Mouse (Mus musculus) limb, embryonic 11.5 days (tissue): ENCODE results near the gene Hoxd8. TPM values are rescaled to one million over a fixed set of nuclear protein-coding genes. Genes with fewer than 3 reads are reported as not detected.

ENCODE experiments used
- ATAC-seq: fragments of 200-750 bp; cut with Nextera tagmentation; 2 replicates; pipeline ENCODE4 v1.8.0; 2017; ENCODE audit warnings: low read depth; ENCODE audit not compliant: insufficient number of reproducible peaks, low FRiP score, low TSS enrichment
- DNase-seq: peaks from one replicate; pipeline ENCODE4 v3.0.0-alpha.2; 2015; ENCODE audit warnings: low spot score
- H3K27ac ChIP-seq: fragments of 300-500 bp; sonication (generic); replicated peaks from 2 replicates; pipeline ENCODE4 v1.5.1; 2014; ENCODE audit warnings: low read depth, mild to moderate bottlenecking, low read length
- H3K27me3 ChIP-seq: fragments of 300-500 bp; sonication (generic); 2 replicates; pipeline ENCODE4 v1.6.1; 2014; ENCODE audit warnings: mild to moderate bottlenecking, low read length, mixed read lengths; ENCODE audit not compliant: control insufficient read depth, insufficient read depth
- H3K36me3 ChIP-seq: fragments of 300-500 bp; sonication (generic); 2 replicates; pipeline ENCODE4 v1.6.1; 2014; ENCODE audit warnings: mild to moderate bottlenecking, low read length, moderate library complexity, mixed read lengths; ENCODE audit not compliant: control insufficient read depth, insufficient read depth
- H3K4me1 ChIP-seq: fragments of 300-500 bp; sonication (generic); 2 replicates; pipeline ENCODE4 v1.6.1; 2014; ENCODE audit warnings: low read length, mixed read lengths; ENCODE audit not compliant: control insufficient read depth, insufficient read depth
- H3K4me2 ChIP-seq: fragments of 300-500 bp; sonication (generic); 2 replicates; pipeline ENCODE4 v1.6.1; 2014; ENCODE audit warnings: low read depth, mild to moderate bottlenecking, moderate library complexity; ENCODE audit not compliant: severe bottlenecking
- H3K4me3 ChIP-seq: fragments of 300-500 bp; sonication (generic); 2 replicates; pipeline ENCODE4 v1.5.1; 2014; ENCODE audit warnings: low read depth, low read length
- H3K9ac ChIP-seq: fragments of 300-500 bp; sonication (generic); 2 replicates; pipeline ENCODE4 v1.6.1; 2014; ENCODE audit warnings: mild to moderate bottlenecking, low read length
- H3K9me3 ChIP-seq: fragments of 300-500 bp; sonication (generic); 2 replicates; pipeline ENCODE4 v1.6.1; 2016; ENCODE audit warnings: low read length; ENCODE audit not compliant: control insufficient read depth
- WGBS: fragments of 180-500 bp; shearing (Covaris S2); extraction: QIAGEN DNeasy Blood & Tissue Kit; methylation state at CpG from one replicate; pipeline ENCODE4 v1.1.7; 2014; 5-methylcytosine and 5-hydroxymethylcytosine counted together
- polyA plus RNA-seq: library from polyadenylated mRNA; unstranded; fragments of >200 nt; fragmentation: Nextera tagmentation; extraction: Ambion mirVana; gene quantifications from 2 replicates; pipeline ENCODE4 v1.2.1, GENCODE M21; 2014

Gene Hoxd8
- polyA plus RNA-seq, 1 experiment from 2014 or later, result 13.1 TPM

- Histone ChIP-seq H3K36me3 (no peaks in the 10 kb centered on the region), H3K27ac (peak within 1 kb of the TSS; percentile 84), H3K27me3 (peaks cover 51% of the 10 kb centered on the region), H3K9ac (peak within 1 kb of the TSS; percentile 90), H3K4me1 (peaks cover 7% of the 10 kb centered on the region; the same call in 1 of the 2 replicates), H3K4me3 (peak within 1 kb of the TSS; percentile 63), H3K4me2 (peak within 1 kb of the TSS; percentile 88), H3K9me3 (no peaks in the 10 kb centered on the region)
- under 1% methylated on average over 35 of the region's 51 CpGs for WGBS
- peak; percentile 80 for DNase-seq
- ATAC-seq, result peak; percentile 78
Measured at GRCm38 (mm10) chr2:74667842-74668357, 36.5 kb upstream of the Hoxd8 start, which contains the start of gene Hoxd13. Hoxd13 (plus strand) TSS chr2:74668310.

- peaks cover 45% of the 10 kb centered on the region for H3K27me3 ChIP-seq
- peak; percentile 23; the same call in 1 of the 2 replicates for ATAC-seq
- DNase-seq, result no peak
- H3K9me3 ChIP-seq, result no peaks in the 10 kb centered on the region
- WGBS, result under 1% methylated on average over 62 of the region's 74 CpGs
- peak overlapping the region; percentile 63 for H3K4me3 ChIP-seq
- H3K9ac ChIP-seq, result peak overlapping the region; percentile 90
- H3K4me2 ChIP-seq, result peak overlapping the region; percentile 88
- H3K36me3 ChIP-seq, result no peaks in the 10 kb centered on the region
- H3K27ac ChIP-seq, result peak overlapping the region; percentile 84
- H3K4me1 ChIP-seq, result peaks cover 7% of the 10 kb centered on the region; the same call in 1 of the 2 replicates
Measured at GRCm38 (mm10) chr2:74668370-74669229, 35.8 kb upstream of the Hoxd8 start.

DNA sequence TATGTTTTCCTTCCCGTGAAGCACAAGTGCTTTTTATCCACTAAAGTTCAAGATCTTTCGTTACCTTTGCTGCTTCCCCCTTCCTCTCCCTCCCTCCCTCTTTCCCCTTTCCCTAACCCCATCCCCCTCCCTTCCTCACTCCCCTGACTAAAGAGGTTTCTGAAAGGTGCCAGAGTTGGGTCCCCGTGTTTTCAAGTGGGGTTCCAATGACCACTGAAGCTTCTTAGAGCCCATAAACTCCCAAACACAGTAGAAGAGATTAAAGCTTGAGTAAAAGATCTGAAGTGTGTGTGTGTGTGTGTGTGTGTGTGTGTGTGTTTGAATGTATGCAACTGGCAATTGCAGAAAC is 35.2 kb upstream of the Hoxd8 start:
- peak overlapping the region; percentile 84 for H3K27ac ChIP-seq
- DNase-seq, result peak; percentile 42
- ATAC-seq, result no peak
- H3K4me2 ChIP-seq, result peak overlapping the region; percentile 88
- peak overlapping the region; percentile 90 for H3K9ac ChIP-seq
- peaks cover 44% of the 10 kb centered on the region for H3K27me3 ChIP-seq
- no peaks in the 10 kb centered on the region for H3K9me3 ChIP-seq
- WGBS, result 0% methylated on average over 3 of the region's 3 CpGs
- peak overlapping the region; percentile 63 for H3K4me3 ChIP-seq
- H3K36me3 ChIP-seq, result no peaks in the 10 kb centered on the region
- H3K4me1 ChIP-seq, result peaks cover 13% of the 10 kb centered on the region; the same call in 1 of the 2 replicates

- peaks cover 17% of the 10 kb centered on the region for H3K4me1 ChIP-seq
- H3K4me3 ChIP-seq, result peak overlapping the region; percentile 63
- H3K36me3 ChIP-seq, result no peaks in the 10 kb centered on the region
- peak; percentile 62 for DNase-seq
- under 1% methylated on average over 14 of the region's 14 CpGs for WGBS
- H3K9ac ChIP-seq, result peak overlapping the region; percentile 90
- 0 out of 2 replicates have a peak overlapping the region, but pooled peaks have one; percentile 5 for H3K27ac ChIP-seq
- ATAC-seq, result no peak
- H3K4me2 ChIP-seq, result peak overlapping the region; percentile 88
- H3K9me3 ChIP-seq, result no peaks in the 10 kb centered on the region
- peaks cover 44% of the 10 kb centered on the region for H3K27me3 ChIP-seq
Measured at GRCm38 (mm10) chr2:74669650-74670235, 34.7 kb upstream of the Hoxd8 start.

GRCm38 (mm10) chr2:74670632-74671188 is 33.7 kb upstream of the Hoxd8 start:
- H3K27ac ChIP-seq, result no peak overlapping the region

GRCm38 (mm10) chr2:74671847-74672246 is 32.6 kb upstream of the Hoxd8 start:
- 0 out of 2 replicates have a peak overlapping the region, but pooled peaks have one; percentile 74 for H3K27ac ChIP-seq
- no peaks in the 10 kb centered on the region for H3K9me3 ChIP-seq
- H3K4me1 ChIP-seq, result peaks cover 18% of the 10 kb centered on the region
- under 1% methylated on average over 5 of the region's 5 CpGs for WGBS
- peak overlapping the region; percentile 28 for H3K4me3 ChIP-seq
- DNase-seq (peak; percentile 40), ATAC-seq (no peak)
- peaks cover 36% of the 10 kb centered on the region for H3K27me3 ChIP-seq
- H3K4me2 ChIP-seq, result peak overlapping the region; percentile 47
- peak overlapping the region; percentile 55 for H3K9ac ChIP-seq
- no peaks in the 10 kb centered on the region for H3K36me3 ChIP-seq

More at GRCm38 (mm10) chr2:74670632-74671188, 33.7 kb upstream of the Hoxd8 start:
- Histone ChIP-seq H3K4me1 (peaks cover 18% of the 10 kb centered on the region), H3K4me2 (peak overlapping the region; percentile 47), H3K27me3 (peaks cover 43% of the 10 kb centered on the region), H3K4me3 (peak overlapping the region; percentile 63), H3K36me3 (no peaks in the 10 kb centered on the region), H3K9ac (peak overlapping the region; percentile 50), H3K9me3 (no peaks in the 10 kb centered on the region)
- WGBS, result 3% methylated on average over 3 of the region's 3 CpGs
- ATAC-seq (no peak), DNase-seq (no peak)

GRCm38 (mm10) chr2:74672481-74673362 is 31.7 kb upstream of the Hoxd8 start:
- Histone ChIP-seq H3K27me3 (peaks cover 34% of the 10 kb centered on the region), H3K27ac (peak overlapping the region; percentile 90), H3K36me3 (no peaks in the 10 kb centered on the region), H3K4me2 (peak overlapping the region; percentile 47), H3K4me1 (peaks cover 18% of the 10 kb centered on the region), H3K4me3 (peak overlapping the region; percentile 28), H3K9ac (peak overlapping the region; percentile 60), H3K9me3 (no peaks in the 10 kb centered on the region)
- ATAC-seq (peak; percentile 34), DNase-seq (peak; percentile 91)
- under 1% methylated on average over 40 of the region's 40 CpGs for WGBS
